Mouse (Mus musculus): ENCODE data around the gene St6galnac3. TPM values are rescaled to one million over a fixed set of nuclear protein-coding genes. Genes with fewer than 3 reads are reported as not detected.

St6galnac3 gene
- polyA plus RNA-seq, 1 experiment, result not detected

DNA sequence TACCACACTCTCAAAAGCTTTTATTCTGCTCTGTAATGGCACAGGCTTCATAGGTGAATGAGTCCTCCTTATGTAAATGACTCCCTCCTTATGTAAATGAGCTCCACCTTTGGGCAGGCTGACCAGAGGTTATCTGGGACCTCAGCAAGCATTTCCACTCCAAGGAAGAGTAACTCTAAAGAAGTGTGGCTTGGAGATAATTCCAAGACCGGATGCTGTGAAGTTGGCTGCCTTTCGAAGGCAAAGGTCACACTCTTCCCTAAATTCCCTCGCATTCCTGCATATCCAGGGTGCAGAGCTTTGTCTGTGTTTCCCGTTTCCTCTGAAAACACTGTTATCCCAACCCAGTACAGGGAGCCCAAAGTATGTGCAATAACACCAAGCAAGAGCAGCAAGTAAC is 142.9 kb downstream of the St6galnac3 start:
- Histone ChIP-seq H3K4me3 (ENCODE audit: insufficient read depth, poor library complexity, severe bottlenecking) (no peak overlapping the region), H3K79me2 (ENCODE audit: control insufficient read depth, insufficient read depth) (no peaks in the 10 kb centered on the region), H3K79me3 (ENCODE audit: low read depth) (no peaks in the 10 kb centered on the region), H3K36me3 (ENCODE audit: control insufficient read depth, insufficient read depth) (no peaks in the 10 kb centered on the region), H3K27me3 (ENCODE audit: control insufficient read depth, insufficient read depth, insufficient read length) (no peaks in the 10 kb centered on the region), H3ac (ENCODE audit: control insufficient read depth, insufficient read length, low read depth) (no peak overlapping the region)
- TF ChIP-seq FOSL1 (IDR thresholded peaks at IDR 0.05; ENCODE audit: insufficient read depth, low read length, poor library complexity, severe bottlenecking) (no peak), MAX (IDR thresholded peaks at IDR 0.05) (no peak), MYOG (IDR thresholded peaks at IDR 0.05; ENCODE audit: control insufficient read depth, extremely low read depth, insufficient read length) (no peak), MYOD1 (IDR thresholded peaks at IDR 0.05; ENCODE audit: control insufficient read depth, insufficient read length, low read depth) (no peak), CTCF (IDR thresholded peaks at IDR 0.05; ENCODE audit: control insufficient read depth, insufficient read depth, insufficient read length) (no peak), CEBPB (IDR thresholded peaks at IDR 0.05; ENCODE audit: low read depth) (no peak), USF1 (IDR thresholded peaks at IDR 0.05; ENCODE audit: low read depth) (no peak)

GRCm38 (mm10) chr3:153580625-153581024 is 144.3 kb downstream of the St6galnac3 start:
- H3K79me3 ChIP-seq (ENCODE audit: low read depth), result no peaks in the 10 kb centered on the region
- H3K4me3 ChIP-seq (ENCODE audit: insufficient read depth, poor library complexity, severe bottlenecking), result no peak overlapping the region
- H3K79me2 ChIP-seq (ENCODE audit: control insufficient read depth, insufficient read depth), result no peaks in the 10 kb centered on the region
- H3ac ChIP-seq (ENCODE audit: control insufficient read depth, insufficient read length, low read depth), result no peak overlapping the region
- TF ChIP-seq CTCF (IDR thresholded peaks at IDR 0.05; ENCODE audit: control insufficient read depth, insufficient read depth, insufficient read length) (no peak), FOSL1 (IDR thresholded peaks at IDR 0.05; ENCODE audit: insufficient read depth, low read length, poor library complexity, severe bottlenecking) (no peak), MYOG (IDR thresholded peaks at IDR 0.05; ENCODE audit: control insufficient read depth, extremely low read depth, insufficient read length) (no peak)
- H3K27me3 ChIP-seq (ENCODE audit: control insufficient read depth, insufficient read depth, insufficient read length), result no peaks in the 10 kb centered on the region
- H3K36me3 ChIP-seq (ENCODE audit: control insufficient read depth, insufficient read depth), result no peaks in the 10 kb centered on the region

GRCm38 (mm10) chr3:153580136-153580535 is 144.8 kb downstream of the St6galnac3 start:
- no peak overlapping the region for H3K4me3 ChIP-seq (ENCODE audit: insufficient read depth, poor library complexity, severe bottlenecking)
- H3K79me3 ChIP-seq (ENCODE audit: low read depth), result no peaks in the 10 kb centered on the region
- no peaks in the 10 kb centered on the region for H3K36me3 ChIP-seq (ENCODE audit: control insufficient read depth, insufficient read depth)
- no peaks in the 10 kb centered on the region for H3K27me3 ChIP-seq (ENCODE audit: control insufficient read depth, insufficient read depth, insufficient read length)
- H3ac ChIP-seq (ENCODE audit: control insufficient read depth, insufficient read length, low read depth), result no peak overlapping the region
- TF ChIP-seq CTCF (IDR thresholded peaks at IDR 0.05; ENCODE audit: control insufficient read depth, insufficient read depth, insufficient read length) (no peak), CEBPB (IDR thresholded peaks at IDR 0.05; ENCODE audit: low read depth) (no peak), USF1 (IDR thresholded peaks at IDR 0.05; ENCODE audit: low read depth) (no peak)
- H3K79me2 ChIP-seq (ENCODE audit: control insufficient read depth, insufficient read depth), result no peaks in the 10 kb centered on the region

- H3K4me3 ChIP-seq (ENCODE audit: insufficient read depth, poor library complexity, severe bottlenecking), result no peak overlapping the region
- H3K79me2 ChIP-seq (ENCODE audit: control insufficient read depth, insufficient read depth), result no peaks in the 10 kb centered on the region
- TF ChIP-seq MYOG (IDR thresholded peaks at IDR 0.05; ENCODE audit: control insufficient read depth, extremely low read depth, insufficient read length) (no peak), MAX (IDR thresholded peaks at IDR 0.05) (no peak), CTCF (IDR thresholded peaks at IDR 0.05; ENCODE audit: control insufficient read depth, insufficient read depth, insufficient read length) (no peak), USF1 (IDR thresholded peaks at IDR 0.05; ENCODE audit: low read depth) (no peak), FOSL1 (IDR thresholded peaks at IDR 0.05; ENCODE audit: insufficient read depth, low read length, poor library complexity, severe bottlenecking) (no peak), MYOD1 (IDR thresholded peaks at IDR 0.05; ENCODE audit: control insufficient read depth, insufficient read length, low read depth) (no peak), CEBPB (IDR thresholded peaks at IDR 0.05; ENCODE audit: low read depth) (no peak)
- H3K36me3 ChIP-seq (ENCODE audit: control insufficient read depth, insufficient read depth), result no peaks in the 10 kb centered on the region
- no peaks in the 10 kb centered on the region for H3K27me3 ChIP-seq (ENCODE audit: control insufficient read depth, insufficient read depth, insufficient read length)
- no peaks in the 10 kb centered on the region for H3K79me3 ChIP-seq (ENCODE audit: low read depth)
- no peak overlapping the region for H3ac ChIP-seq (ENCODE audit: control insufficient read depth, insufficient read length, low read depth)
These were observed 147.7 kb downstream of the St6galnac3 start for GRCm38 (mm10) chr3:153577286-153577685.

- Histone ChIP-seq H3K27me3 (ENCODE audit: control insufficient read depth, insufficient read depth, insufficient read length) (no peaks in the 10 kb centered on the region), H3ac (ENCODE audit: control insufficient read depth, insufficient read length, low read depth) (no peak overlapping the region), H3K79me2 (ENCODE audit: control insufficient read depth, insufficient read depth) (no peaks in the 10 kb centered on the region), H3K79me3 (ENCODE audit: low read depth) (no peaks in the 10 kb centered on the region), H3K36me3 (ENCODE audit: control insufficient read depth, insufficient read depth) (no peaks in the 10 kb centered on the region), H3K4me3 (ENCODE audit: insufficient read depth, poor library complexity, severe bottlenecking) (no peak overlapping the region)
- TF ChIP-seq MYOG (IDR thresholded peaks at IDR 0.05; ENCODE audit: control insufficient read depth, extremely low read depth, insufficient read length) (no peak), MYOD1 (IDR thresholded peaks at IDR 0.05; ENCODE audit: control insufficient read depth, insufficient read length, low read depth) (no peak), CTCF (IDR thresholded peaks at IDR 0.05; ENCODE audit: control insufficient read depth, insufficient read depth, insufficient read length) (no peak), MAX (IDR thresholded peaks at IDR 0.05) (no peak), USF1 (IDR thresholded peaks at IDR 0.05; ENCODE audit: low read depth) (no peak), FOSL1 (IDR thresholded peaks at IDR 0.05; ENCODE audit: insufficient read depth, low read length, poor library complexity, severe bottlenecking) (no peak), CEBPB (IDR thresholded peaks at IDR 0.05; ENCODE audit: low read depth) (no peak)
These were observed 153.8 kb downstream of the St6galnac3 start for GRCm38 (mm10) chr3:153571152-153571551.

GRCm38 (mm10) chr3:153568815-153569214 is 156.2 kb downstream of the St6galnac3 start:
- Histone ChIP-seq H3K36me3 (ENCODE audit: control insufficient read depth, insufficient read depth) (no peaks in the 10 kb centered on the region), H3ac (ENCODE audit: control insufficient read depth, insufficient read length, low read depth) (no peak overlapping the region), H3K4me3 (ENCODE audit: insufficient read depth, poor library complexity, severe bottlenecking) (no peak overlapping the region), H3K27me3 (ENCODE audit: control insufficient read depth, insufficient read depth, insufficient read length) (no peaks in the 10 kb centered on the region), H3K79me2 (ENCODE audit: control insufficient read depth, insufficient read depth) (no peaks in the 10 kb centered on the region), H3K79me3 (ENCODE audit: low read depth) (no peaks in the 10 kb centered on the region)
- no peak for TF ChIP-seq FOSL1 (IDR thresholded peaks at IDR 0.05; ENCODE audit: insufficient read depth, low read length, poor library complexity, severe bottlenecking)
